Comparison of ENCODE assay signal across 13 mouse cellular contexts in genomic region chr2:10265881-10266280, GRCm38 (mm10).
A peak's percentile ranks its signal among the peaks of the same experiment; 100 is the strongest.
DNase-seq lines count a peak whose midpoint lies in the region.
"Had no signal": no experiment of that assay in that cellular context is flagged by ENCODE, and none has a peak within 500 bp of the region (broad histone marks: within the 10 kb centered on the region; RNA-seq: fewer than 3 reads in every experiment).

No protein-coding gene starts in this region.

- peak; percentile 33 to 68 for DNase-seq in frontal cortex, adult 2 months (ENCODE audit: extremely low spot score in 1 of 2, low spot score in 1 of 2)
- DNase-seq in frontal cortex, postnatal 25 days (ENCODE audit: low spot score in 2 of 2): no peak
- peak; percentile 8 to 46 for DNase-seq in left cerebral cortex, adult 9 months (ENCODE audit: low spot score in 2 of 2)
- DNase-seq in left cerebral cortex, postnatal 10 days (ENCODE audit: extremely low spot score in 1 of 2, low spot score in 2 of 2): no peak
- peak; percentile 67 for DNase-seq in 3T3-L1 (ENCODE audit: low read depth, low spot score)
- DNase-seq in left cerebral cortex, postnatal 36 days (ENCODE audit: low spot score in 2 of 2): peak; percentile 32 to 41
- no peak for DNase-seq in spleen, postnatal 4 days (ENCODE audit: low spot score in 2 of 2)
- no peak for DNase-seq in lung, postnatal 14 days
- DNase-seq: adrenal gland, postnatal 25 days; cerebellum, adult 11 months; cerebellum, adult 9-11 months; kidney, adult 8-10 months; kidney, postnatal 14 days had no signal

- intact Hi-C loops in left cerebral cortex, postnatal 10 days (cut with DNase I): no loop called here
- intact Hi-C loops in left cerebral cortex, postnatal 36 days (cut with DNase I): no loop called here

Comparison
In these comparisons a context has a peak if more than half of its experiments do, and no peak if none do; other contexts are left out.
1. DNase-seq: peak in frontal cortex, adult 2 months (2 of 2), left cerebral cortex, adult 9 months (2 of 2), 3T3-L1 (single experiment) and left cerebral cortex, postnatal 36 days (2 of 2); none in frontal cortex, postnatal 25 days (0 of 2), left cerebral cortex, postnatal 10 days (0 of 2), spleen, postnatal 4 days (0 of 2) and lung, postnatal 14 days (single experiment).